Mouse (Mus musculus) embryonic facial prominence, embryonic 12.5 days (tissue): ENCODE data around the gene Atp5j. TPM values are rescaled to one million over a fixed set of nuclear protein-coding genes. Genes with fewer than 3 reads are reported as not detected.
A peak's percentile ranks its signal among the peaks of the same experiment; 100 is the strongest.

ENCODE experiments used
- ATAC-seq: fragments of 200-750 bp; cut with Nextera tagmentation; 2 replicates; pipeline ENCODE4 v1.8.0; 2017; ENCODE audit not compliant: insufficient number of reproducible peaks, insufficient read depth, low FRiP score, low TSS enrichment
- H3K27ac ChIP-seq: fragments of 300-500 bp; sonication (generic); 2 replicates; pipeline ENCODE4 v1.5.1; 2016; ENCODE audit warnings: mild to moderate bottlenecking
- H3K27me3 ChIP-seq: fragments of 300-500 bp; sonication (generic); 2 replicates; pipeline ENCODE4 v1.6.1; 2016; ENCODE audit warnings: mild to moderate bottlenecking, moderate library complexity
- H3K36me3 ChIP-seq: fragments of 300-500 bp; sonication (generic); 2 replicates; pipeline ENCODE4 v1.6.1; 2016; ENCODE audit warnings: mild to moderate bottlenecking
- H3K4me1 ChIP-seq: fragments of 300-500 bp; sonication (generic); 2 replicates; pipeline ENCODE4 v1.6.1; 2016
- H3K4me2 ChIP-seq: fragments of 300-500 bp; sonication (generic); replicated peaks from 2 replicates; pipeline ENCODE4 v1.6.1; 2016; ENCODE audit warnings: mild to moderate bottlenecking, moderate library complexity
- H3K4me3 ChIP-seq: fragments of 300-500 bp; sonication (generic); 2 replicates; pipeline ENCODE4 v1.5.1; 2016; ENCODE audit warnings: mild to moderate bottlenecking
- H3K9ac ChIP-seq: fragments of 300-500 bp; sonication (generic); 2 replicates; pipeline ENCODE4 v1.6.1; 2016; ENCODE audit warnings: mild to moderate bottlenecking, moderate library complexity
- H3K9me3 ChIP-seq: fragments of 300-500 bp; sonication (generic); 2 replicates; pipeline ENCODE4 v1.6.1; 2016; ENCODE audit warnings: mild to moderate bottlenecking, moderate library complexity
- WGBS: fragments of 180-500 bp; shearing (Covaris S2); methylation state at CpG from one replicate; pipeline ENCODE4 v1.1.7; 2016; 5-methylcytosine and 5-hydroxymethylcytosine counted together
- polyA plus RNA-seq: library from polyadenylated mRNA; unstranded; fragments of >200 nt; fragmentation: Nextera tagmentation; extraction: Ambion mirVana; gene quantifications from 2 replicates; pipeline ENCODE4 v1.2.1, GENCODE M21; 2016

The Atp5j gene
- 777 and 800 TPM in 2 replicates for polyA plus RNA-seq

GRCm38 (mm10) chr16:84835441-84835822 lies at the start of gene Atp5j:
Gene Atp5j, minus strand, starts transcription at chr16:84835625.
- peak; percentile 57 for ATAC-seq
- WGBS: under 1% methylated on average over 44 of the region's 57 CpGs
- no peaks in the 10 kb centered on the region for H3K27me3 ChIP-seq
- H3K4me1 ChIP-seq: peaks cover 14% of the 10 kb centered on the region
- H3K9me3 ChIP-seq: no peaks in the 10 kb centered on the region
- H3K4me3 ChIP-seq: peak within 1 kb of the TSS; percentile 92
- H3K27ac ChIP-seq: peak within 1 kb of the TSS; percentile 96
- H3K9ac ChIP-seq: peak within 1 kb of the TSS; percentile 95
- peaks cover 31% of the 10 kb centered on the region for H3K36me3 ChIP-seq
- H3K4me2 ChIP-seq: peak within 1 kb of the TSS; percentile 72

DNA sequence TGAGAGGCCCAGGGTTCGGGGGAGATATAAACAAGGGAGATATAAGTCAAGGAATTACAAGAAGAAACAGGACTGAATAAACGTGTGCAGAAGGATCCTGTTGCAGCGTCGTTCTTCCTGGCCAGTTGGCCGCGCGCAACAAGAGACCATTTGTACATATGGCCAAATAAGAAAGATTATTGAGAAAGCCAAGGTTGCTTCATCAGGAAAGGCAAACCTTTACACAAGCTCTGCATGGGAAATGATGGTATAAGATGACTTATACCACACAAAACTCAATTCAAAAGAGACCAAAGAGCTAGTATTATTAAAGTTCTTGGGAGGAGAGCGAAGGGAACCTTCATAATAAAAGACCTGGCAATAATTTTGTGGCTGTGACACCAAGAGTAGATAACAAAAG lies 49.1 kb upstream of the Atp5j start:
- Histone ChIP-seq H3K4me2 (no peak overlapping the region), H3K9me3 (no peaks in the 10 kb centered on the region), H3K27ac (no peak overlapping the region), H3K4me1 (no peaks in the 10 kb centered on the region), H3K36me3 (no peaks in the 10 kb centered on the region), H3K9ac (no peak overlapping the region), H3K27me3 (no peaks in the 10 kb centered on the region), H3K4me3 (no peak overlapping the region)
- 85% methylated on average over 8 of the region's 8 CpGs for WGBS
- no peak for ATAC-seq

DNA sequence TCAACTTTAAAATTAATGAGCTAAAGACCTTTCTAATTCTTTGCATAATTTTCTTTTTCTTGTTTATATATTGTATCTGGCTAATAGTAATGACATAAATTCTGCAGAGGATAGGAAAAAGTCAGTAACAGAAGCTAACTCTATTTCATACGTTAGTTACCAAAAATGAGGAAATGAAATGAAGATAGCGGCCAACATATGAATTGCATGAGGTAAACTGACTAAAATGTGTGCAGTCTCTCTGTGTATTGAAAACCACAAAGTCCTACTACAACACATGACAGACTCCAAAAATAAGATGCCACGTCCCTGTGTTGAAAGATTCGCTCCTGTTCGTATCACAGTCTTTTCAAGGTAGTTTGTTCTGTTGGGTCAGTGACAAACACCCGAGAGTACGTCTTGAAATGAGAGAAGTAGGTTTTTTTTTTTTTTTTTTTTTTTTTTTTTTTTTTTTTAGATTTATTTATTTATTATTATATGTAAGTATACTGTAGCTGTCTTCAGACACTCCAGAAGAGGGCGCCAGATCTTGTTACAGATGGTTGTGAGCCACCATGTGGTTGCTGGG lies 46.4 kb upstream of the Atp5j start:
- no peak overlapping the region for H3K9ac ChIP-seq
- H3K27me3 ChIP-seq: no peaks in the 10 kb centered on the region
- no peak overlapping the region for H3K4me3 ChIP-seq
- no peak overlapping the region for H3K27ac ChIP-seq
- no peaks in the 10 kb centered on the region for H3K4me1 ChIP-seq
- H3K36me3 ChIP-seq: no peaks in the 10 kb centered on the region
- no peak for ATAC-seq
- WGBS: 93% methylated on average over 7 of the region's 8 CpGs
- H3K4me2 ChIP-seq: no peak overlapping the region
- H3K9me3 ChIP-seq: no peaks in the 10 kb centered on the region

- H3K4me3 ChIP-seq: no peak overlapping the region
- H3K9ac ChIP-seq: no peak overlapping the region
- no peaks in the 10 kb centered on the region for H3K36me3 ChIP-seq
- no peaks in the 10 kb centered on the region for H3K9me3 ChIP-seq
- no peak for ATAC-seq
- H3K4me2 ChIP-seq: no peak overlapping the region
- WGBS: 90% methylated on average over 9 of the region's 9 CpGs
- H3K27me3 ChIP-seq: no peaks in the 10 kb centered on the region
- no peak overlapping the region for H3K27ac ChIP-seq
- no peaks in the 10 kb centered on the region for H3K4me1 ChIP-seq
Observed at GRCm38 (mm10) chr16:84881168-84881567, 45.7 kb upstream of the Atp5j start.

DNA sequence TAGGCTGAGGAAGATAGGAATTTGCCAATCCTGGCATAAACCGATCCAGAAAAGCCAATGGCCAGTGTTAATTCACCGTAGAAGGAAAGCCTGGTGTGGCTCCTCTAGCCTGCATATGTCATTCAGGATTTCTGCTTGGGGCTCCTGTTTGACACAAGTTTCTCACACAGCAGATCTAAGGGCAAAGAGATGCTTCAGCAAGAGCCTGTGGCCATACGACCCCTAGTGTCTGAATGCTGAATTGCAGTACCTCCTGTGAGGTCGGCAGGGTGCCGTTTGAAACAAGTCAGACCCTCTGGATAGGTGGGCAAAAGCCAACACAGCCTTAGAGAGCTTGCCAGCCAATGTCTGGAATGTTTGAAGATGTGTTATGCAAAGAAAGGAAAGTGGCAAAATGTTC lies 43.7 kb upstream of the Atp5j start:
- Histone ChIP-seq H3K4me2 (no peak overlapping the region), H3K36me3 (no peaks in the 10 kb centered on the region), H3K27me3 (no peaks in the 10 kb centered on the region), H3K9ac (no peak overlapping the region), H3K4me3 (no peak overlapping the region), H3K27ac (no peak overlapping the region), H3K4me1 (no peaks in the 10 kb centered on the region), H3K9me3 (no peaks in the 10 kb centered on the region)
- WGBS: 15% methylated on average over 5 of the region's 5 CpGs
- ATAC-seq: no peak

DNA sequence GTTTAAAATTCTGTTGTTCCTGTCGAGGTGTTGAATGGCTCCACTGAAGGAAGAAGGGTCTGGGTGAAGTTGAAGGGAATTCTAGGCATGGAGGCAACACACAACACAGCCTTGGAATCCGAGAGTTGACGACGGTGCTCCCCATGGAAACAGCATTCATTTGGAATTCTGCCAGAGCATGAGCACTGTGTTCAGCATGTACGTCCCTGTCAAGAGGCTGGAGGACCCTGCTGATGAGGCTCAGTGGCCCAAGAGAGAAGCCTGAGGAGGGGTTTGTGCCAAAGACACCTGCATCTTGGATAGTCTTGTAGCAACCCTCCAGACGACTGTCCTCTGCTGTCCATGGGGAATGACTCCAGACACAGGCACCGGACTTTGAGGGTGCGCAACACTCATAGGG lies 40.7 kb upstream of the Atp5j start:
- Histone ChIP-seq H3K4me3 (no peak overlapping the region), H3K27me3 (no peaks in the 10 kb centered on the region), H3K4me2 (no peak overlapping the region), H3K9ac (no peak overlapping the region), H3K36me3 (no peaks in the 10 kb centered on the region), H3K9me3 (no peaks in the 10 kb centered on the region), H3K27ac (no peak overlapping the region), H3K4me1 (no peaks in the 10 kb centered on the region)
- 60% methylated on average over 8 of the region's 8 CpGs for WGBS
- no peak for ATAC-seq

DNA sequence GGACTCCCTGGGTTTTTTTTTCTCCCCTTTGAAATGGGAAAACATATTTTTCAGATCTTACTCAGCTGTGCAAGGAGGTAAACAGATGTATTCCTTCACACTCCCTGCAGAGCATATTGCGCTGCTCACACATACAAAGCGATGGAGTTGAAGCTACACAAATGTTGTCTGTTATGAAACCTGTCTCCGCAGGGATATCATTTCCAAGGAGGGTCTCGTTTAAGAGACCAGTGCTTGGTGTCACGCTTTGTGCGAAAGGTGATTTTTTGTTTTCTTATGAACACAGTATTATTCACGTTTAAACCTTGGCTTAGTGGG lies 40.3 kb upstream of the Atp5j start:
- Histone ChIP-seq H3K4me3 (no peak overlapping the region), H3K9me3 (no peaks in the 10 kb centered on the region), H3K27me3 (no peaks in the 10 kb centered on the region), H3K4me1 (no peaks in the 10 kb centered on the region), H3K36me3 (no peaks in the 10 kb centered on the region), H3K9ac (no peak overlapping the region), H3K4me2 (no peak overlapping the region), H3K27ac (no peak overlapping the region)
- WGBS: 87% methylated on average over 7 of the region's 7 CpGs
- ATAC-seq: no peak

DNA sequence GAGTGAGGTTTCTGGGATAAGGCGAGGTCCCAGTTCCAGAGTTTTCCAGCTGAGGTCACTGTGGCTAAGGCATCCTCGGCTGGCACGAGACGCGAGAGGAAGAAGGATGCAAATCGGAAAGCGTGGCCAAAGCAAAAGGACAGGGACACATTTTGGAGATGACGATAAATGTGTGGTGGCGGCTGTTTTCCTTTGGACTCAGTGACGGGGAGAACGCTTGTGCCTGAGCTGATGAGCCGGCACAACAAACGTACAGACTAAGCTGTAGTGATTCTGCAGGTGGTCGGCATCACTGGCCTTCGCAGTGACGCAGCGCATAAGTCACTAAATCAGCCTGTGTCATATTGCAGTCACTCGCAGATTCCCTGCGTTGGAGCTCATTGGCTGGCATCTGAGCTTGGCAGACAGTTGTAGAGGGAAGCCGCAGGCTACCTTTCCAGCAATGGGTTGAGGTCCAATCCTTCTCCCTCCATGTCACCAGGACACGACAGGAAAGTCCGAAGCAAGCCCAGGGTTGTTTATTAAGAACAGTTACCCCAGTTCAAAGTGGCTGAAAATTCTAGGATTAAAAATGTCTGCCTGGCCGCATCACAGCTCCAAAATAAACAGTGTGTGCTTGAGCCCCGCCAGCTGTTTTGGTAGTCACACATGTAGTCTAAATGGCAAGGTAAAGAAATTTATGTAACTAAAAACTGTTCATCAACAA lies 39.7 kb upstream of the Atp5j start:
- Histone ChIP-seq H3K4me2 (no peak overlapping the region), H3K36me3 (no peaks in the 10 kb centered on the region), H3K4me3 (no peak overlapping the region), H3K4me1 (no peaks in the 10 kb centered on the region), H3K27me3 (no peaks in the 10 kb centered on the region), H3K9ac (no peak overlapping the region), H3K27ac (no peak overlapping the region), H3K9me3 (no peaks in the 10 kb centered on the region)
- 78% methylated on average over 24 of the region's 24 CpGs for WGBS
- ATAC-seq: no peak

- Histone ChIP-seq H3K9ac (no peak overlapping the region), H3K4me3 (no peak overlapping the region), H3K27me3 (no peaks in the 10 kb centered on the region), H3K36me3 (no peaks in the 10 kb centered on the region), H3K4me2 (no peak overlapping the region), H3K4me1 (no peaks in the 10 kb centered on the region), H3K27ac (no peak overlapping the region), H3K9me3 (no peaks in the 10 kb centered on the region)
- WGBS: 80% methylated on average over 8 of the region's 8 CpGs
- no peak for ATAC-seq
Observed at GRCm38 (mm10) chr16:84873805-84874204, 38.4 kb upstream of the Atp5j start.

DNA sequence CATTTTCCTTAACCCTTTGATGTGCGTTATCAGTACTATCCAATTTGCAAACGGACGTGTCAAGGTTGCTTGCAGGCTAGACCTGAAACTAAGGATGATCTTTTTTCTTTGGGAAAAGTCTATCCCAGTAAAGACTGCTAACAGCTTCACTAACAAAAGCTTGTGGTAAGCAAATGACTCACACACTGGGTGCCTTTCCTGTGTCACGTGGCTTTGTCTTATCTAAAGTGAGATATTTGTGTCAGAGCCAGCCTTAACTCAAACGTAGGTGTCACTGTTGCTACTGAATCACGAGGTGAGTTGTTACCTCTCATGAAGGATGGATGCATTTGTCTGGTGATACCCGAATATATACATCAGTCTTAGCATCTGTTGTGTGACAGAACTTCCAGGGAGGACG lies 29.2 kb upstream of the Atp5j start:
- Histone ChIP-seq H3K27ac (no peak overlapping the region), H3K9ac (no peak overlapping the region), H3K27me3 (no peaks in the 10 kb centered on the region), H3K4me3 (no peak overlapping the region), H3K4me1 (no peaks in the 10 kb centered on the region), H3K4me2 (no peak overlapping the region), H3K36me3 (peaks cover 34% of the 10 kb centered on the region), H3K9me3 (no peaks in the 10 kb centered on the region)
- ATAC-seq: no peak
- 90% methylated on average over 8 of the region's 8 CpGs for WGBS

- H3K9ac ChIP-seq: no peak overlapping the region
- H3K4me2 ChIP-seq: no peak overlapping the region
- no peak overlapping the region for H3K4me3 ChIP-seq
- no peak overlapping the region for H3K27ac ChIP-seq
- H3K36me3 ChIP-seq: peaks cover 64% of the 10 kb centered on the region
- H3K4me1 ChIP-seq: no peaks in the 10 kb centered on the region
- ATAC-seq: no peak
- WGBS: 92% methylated on average over 6 of the region's 6 CpGs
- no peaks in the 10 kb centered on the region for H3K27me3 ChIP-seq
- H3K9me3 ChIP-seq: no peaks in the 10 kb centered on the region
Observed at GRCm38 (mm10) chr16:84853492-84853891, 18.1 kb upstream of the Atp5j start.

DNA sequence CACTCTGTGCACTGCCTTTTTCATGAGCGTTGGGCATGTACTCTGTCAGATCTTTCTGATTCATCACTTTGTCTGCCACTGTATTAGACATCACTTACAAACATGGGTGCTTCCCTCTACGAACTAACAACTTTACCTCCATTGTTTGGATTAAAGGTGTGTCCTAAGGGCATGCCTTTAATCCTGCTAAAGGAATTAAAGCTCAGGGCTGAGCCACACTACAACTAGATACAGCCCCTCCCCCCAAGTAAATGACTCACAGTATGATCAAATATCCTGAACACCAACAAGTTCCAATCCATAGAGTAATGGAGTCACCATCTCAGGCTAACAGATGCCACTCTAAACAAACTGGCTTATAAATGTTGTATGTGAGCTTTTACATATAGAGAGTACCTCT lies 3.2 kb upstream of the Atp5j start:
- H3K27ac ChIP-seq: no peak overlapping the region
- no peaks in the 10 kb centered on the region for H3K27me3 ChIP-seq
- 72% methylated on average over 2 of the region's 2 CpGs for WGBS
- no peak overlapping the region for H3K4me3 ChIP-seq
- ATAC-seq: no peak
- no peak overlapping the region for H3K4me2 ChIP-seq
- H3K36me3 ChIP-seq: peaks cover 17% of the 10 kb centered on the region
- H3K9ac ChIP-seq: no peak overlapping the region
- H3K9me3 ChIP-seq: no peaks in the 10 kb centered on the region
- H3K4me1 ChIP-seq: peaks cover 14% of the 10 kb centered on the region
